Mouse (Mus musculus) retina, postnatal 1 day (tissue): ENCODE measurements around the gene Pigu.

Experiments used
- DNase-seq: peaks from one replicate; pipeline ENCODE4 v3.0.0-alpha.2; 2012

Gene Pigu

DNA sequence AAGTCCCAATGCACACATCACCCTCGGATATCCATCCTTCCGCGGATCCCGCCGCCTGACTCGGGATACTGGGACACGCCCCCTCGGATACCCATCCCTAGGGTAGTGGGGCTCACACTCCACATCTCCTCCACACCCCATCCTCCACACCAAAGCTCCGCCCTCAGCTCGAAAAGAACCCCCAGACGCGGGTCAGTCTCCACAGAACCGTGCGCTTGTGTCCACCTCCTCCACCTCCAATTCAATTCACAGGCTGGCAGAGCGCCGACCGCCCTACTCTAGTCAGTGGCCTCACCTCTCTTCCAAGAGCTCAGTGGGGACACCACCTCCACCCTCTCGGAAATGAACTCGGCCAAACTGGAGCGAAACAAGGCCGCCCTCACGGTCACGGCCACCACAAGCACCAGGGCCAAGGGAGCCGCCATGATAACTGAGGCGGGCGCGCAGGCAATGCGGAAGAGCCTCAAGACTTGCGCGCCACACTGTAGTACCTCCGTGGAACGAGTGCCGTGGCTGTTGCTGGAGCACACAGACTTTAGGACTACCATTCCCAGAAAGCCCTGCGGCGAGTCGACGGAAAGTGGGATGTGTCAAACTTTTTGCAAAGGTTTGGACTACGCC, at the start of gene Pigu:
Pigu (minus strand) TSS at position 460 of the 621 bp plus-strand sequence.
- DNase-seq: peak; percentile 99

DNA sequence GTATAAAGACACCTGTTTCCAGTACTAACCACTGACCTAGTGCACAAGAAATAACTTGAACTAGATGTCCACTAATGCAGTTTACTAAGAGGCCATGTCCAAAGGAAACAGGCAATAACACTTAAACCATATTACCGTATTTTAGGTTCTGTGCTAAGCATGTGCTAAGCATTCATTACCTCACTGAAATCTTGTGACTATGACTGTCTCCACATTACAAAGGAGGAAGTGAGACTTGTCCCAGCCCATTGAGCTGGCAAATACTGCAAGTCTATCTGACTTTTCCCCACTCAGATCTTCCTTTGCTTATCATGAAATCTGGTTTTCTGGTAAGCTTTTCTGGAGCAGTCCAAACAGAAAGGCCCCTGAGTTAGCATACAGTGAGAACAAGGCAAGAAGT, 47.4 kb upstream of the Pigu start:
- no peak for DNase-seq

DNA sequence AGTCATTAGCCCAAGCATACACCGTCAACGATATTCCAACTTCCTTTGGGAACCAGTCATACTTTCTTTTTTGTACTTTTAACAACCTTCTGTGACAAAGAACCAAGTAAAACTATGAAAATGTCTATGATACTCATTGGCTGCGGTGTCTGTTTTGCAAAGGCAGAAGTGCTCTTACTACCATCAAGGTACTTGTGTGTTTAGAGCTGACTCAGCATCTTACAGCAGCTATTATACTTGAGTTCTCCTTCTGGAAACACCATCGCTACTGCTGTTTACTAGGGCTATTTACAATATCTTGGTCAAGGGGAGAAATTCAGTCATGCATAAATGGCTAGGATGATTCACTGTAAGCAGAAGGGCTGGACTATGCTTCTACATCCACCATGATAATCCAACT, 44.7 kb upstream of the Pigu start:
- DNase-seq: no peak

DNA sequence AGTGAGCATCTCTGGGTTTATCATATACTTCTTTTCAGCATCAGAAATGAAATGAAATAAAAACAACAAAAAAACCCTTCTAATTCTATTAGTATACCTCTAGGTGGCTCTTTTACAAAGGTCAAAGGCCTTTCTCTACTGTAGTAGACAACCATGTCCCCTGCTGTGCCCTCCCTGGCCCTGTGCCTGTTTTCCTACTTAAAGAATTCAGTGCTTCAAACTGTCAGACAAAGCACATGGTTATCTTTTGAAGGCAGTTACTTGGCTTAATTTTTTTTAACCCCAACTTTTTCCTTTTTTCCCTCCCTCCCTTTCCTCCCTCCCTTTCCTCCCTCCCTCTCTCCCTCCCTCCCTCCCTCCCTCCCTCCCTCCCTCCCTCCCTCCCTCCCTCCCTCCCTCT, 43.0 kb upstream of the Pigu start:
- no peak for DNase-seq

DNA sequence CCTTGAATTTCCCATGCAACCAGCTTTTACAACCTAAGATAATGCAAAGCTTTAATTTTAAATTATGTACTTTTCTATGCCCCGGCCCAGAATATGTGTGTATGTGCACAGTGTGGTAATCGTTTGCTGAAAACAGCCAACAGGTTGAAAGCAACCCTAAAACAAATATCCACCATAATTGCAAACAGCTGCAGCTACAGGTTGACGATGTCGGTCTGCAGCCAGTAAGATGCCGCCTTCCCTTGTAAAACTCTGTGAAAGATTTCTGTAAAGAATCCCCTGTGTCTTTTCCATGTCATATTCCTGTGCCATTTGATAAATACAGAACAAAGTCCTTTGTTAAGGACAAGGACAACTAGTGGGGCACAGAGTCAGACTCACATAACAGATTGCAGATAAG, 37.4 kb upstream of the Pigu start:
- no peak for DNase-seq

DNA sequence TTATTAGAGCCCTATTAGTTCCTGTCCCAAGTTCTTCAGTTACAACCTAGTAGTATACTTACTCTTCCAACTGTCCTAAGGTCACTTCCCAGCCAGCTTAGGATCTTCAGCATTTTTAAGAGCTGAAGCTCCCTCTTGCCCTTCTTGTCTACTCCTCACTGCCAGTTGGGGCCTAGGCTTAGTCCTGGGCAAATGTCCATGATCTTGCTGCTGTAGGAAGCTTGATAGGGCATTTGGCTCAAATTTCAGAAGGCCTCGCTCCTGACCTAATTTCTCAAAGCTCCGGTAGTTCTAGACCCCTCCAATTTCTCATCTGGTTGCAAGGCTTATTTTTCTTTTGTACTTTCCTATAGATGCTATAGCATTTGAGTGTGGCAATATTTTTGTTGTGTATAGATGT, 31.3 kb upstream of the Pigu start:
- DNase-seq: no peak

DNA sequence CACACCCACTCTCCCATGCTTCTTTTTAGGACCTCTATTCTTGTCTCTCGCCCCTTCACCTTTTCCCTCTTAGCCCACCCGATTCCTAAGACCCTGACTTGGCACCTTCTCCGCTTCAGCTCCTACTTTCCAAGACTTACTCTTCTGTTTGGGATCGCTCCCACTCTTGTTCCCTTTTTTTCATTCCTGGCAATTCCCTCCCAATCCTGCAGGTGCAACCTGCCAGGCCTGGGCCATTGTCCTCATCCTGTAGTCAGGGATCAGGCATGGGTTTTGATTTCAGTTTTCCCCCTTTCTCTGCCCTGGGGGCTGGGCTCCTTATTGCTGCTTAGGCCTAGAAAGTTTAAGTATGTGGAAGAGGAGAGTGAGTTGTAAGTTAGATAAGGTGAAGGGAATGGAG, 29.8 kb upstream of the Pigu start:
- DNase-seq: no peak

DNA sequence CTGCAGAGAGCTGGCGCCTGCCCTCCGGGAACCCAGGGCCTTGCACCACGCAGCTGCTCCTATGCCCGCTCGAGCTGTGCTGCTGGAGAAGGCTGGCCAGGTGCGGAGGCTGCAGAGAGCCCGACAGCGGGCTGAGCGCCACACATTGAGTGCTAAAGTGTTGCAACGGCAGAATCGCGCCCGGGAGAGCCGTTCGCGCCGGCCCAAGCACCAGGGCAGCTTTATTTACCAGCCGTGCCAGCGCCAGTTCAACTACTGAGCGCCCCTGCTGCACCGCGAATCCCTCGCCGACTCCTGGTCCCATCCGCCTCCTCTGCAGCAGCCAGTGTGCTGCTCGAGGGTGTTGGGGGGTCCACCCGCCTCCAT, 29.3 kb upstream of the Pigu start:
- no peak for DNase-seq

DNA sequence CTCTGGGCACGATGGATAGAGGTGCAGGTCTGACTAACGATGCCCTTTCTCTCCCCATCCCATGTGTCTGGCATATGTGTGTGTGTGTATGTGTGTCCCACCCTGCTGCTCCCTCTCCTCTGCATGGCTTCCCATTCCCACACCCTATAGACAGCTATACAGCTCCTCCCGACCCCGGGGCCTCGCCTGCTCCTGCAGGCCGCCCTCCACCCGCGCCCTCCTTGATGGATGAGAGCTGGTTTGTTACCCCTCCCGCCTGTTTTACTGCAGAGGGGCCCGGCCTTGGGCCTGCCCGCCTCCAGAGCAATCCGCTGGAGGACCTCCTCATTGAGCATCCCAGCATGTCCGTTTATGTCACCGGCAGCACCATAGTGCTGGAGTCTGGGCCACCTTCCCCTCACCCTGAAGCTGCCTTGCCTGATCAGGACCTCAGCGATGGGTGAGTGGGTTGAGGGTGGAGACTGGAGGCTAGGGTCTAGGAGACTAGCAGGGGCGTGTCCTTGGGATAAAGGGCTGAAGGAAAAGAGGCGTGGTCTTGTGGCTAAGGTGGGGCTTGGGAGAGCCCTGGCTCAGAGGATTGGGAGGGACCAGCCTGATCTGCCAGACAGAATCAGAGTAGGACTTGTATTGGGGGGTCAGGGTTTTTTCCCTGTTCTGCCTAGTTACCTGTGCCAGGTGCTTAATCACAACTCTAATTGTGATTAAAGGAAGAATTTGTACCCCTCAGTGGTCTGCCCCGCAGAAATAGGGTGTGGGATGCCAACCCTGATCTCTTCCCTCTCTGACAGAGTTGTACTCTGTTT, 28.7 kb upstream of the Pigu start:
- peak; percentile 63 for DNase-seq

DNA sequence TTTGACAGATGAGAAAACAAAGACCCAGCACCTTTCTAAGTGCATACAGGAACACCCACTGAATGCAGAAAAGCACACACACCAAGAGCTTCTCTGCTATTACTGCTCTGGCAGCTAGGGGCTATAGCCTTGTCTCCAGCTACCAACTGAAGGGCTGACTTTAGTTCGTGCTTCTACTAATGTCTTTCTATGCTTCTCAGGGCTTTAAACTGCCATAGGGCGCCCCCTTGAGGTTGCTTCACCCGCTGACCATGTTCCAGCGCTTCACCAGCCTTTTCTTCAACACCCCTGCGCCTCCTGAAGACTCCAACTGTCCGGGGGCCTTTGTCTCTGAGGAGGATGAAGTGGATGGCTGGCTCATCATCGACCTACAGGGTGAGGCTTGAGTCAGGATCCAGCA, 27.9 kb upstream of the Pigu start:
- peak; percentile 86 for DNase-seq

DNA sequence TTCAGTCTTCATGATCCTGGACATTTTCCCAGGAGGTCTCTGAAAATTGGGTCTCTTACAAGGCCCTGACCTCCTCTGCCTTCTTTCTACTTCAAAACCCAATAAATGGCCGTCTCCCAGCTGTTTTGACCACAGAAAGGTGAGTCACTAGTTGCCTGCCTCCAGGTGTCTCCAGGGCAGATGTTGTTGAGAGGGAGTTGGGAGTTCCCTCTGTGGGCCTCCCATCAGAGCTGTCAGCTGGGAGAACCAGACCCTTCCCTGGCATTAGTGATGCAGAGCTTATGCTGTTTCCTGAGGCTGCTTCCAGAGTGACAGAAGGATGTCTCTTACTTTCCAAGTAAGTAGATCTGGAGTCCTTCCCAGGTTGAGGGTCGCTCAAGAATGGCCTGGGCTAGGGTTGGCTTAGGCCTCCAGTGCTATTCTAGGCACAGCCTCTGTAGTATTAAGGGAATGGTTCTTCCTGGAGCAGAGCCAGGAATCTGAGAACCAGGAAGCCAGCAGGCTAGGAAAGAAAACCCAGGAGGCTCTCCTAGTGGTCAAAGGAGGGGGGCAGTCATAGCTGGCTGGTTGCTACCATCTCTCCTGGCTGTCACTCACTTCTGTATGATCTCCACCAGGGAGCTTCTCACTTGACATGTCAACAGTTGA, 25.7 kb upstream of the Pigu start:
- peak; percentile 28 for DNase-seq

DNA sequence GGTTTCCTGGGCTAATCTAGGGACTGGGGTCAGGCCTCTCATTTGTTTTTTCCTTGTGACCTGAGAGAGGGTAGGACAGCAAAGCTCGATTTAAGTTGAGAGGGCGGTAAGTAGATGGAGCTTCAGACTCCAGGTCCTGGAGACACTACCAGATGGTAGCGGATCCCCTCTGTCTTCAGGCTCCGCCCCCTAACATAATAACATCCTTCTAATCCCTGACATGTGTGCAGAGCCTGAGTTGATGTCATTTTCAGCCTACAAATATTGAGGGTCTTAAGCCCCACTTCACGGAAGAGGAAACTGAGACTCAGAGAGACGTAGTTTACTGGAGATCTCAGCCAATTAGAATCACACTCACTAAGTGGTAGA, 25.1 kb upstream of the Pigu start:
- DNase-seq: no peak

DNA sequence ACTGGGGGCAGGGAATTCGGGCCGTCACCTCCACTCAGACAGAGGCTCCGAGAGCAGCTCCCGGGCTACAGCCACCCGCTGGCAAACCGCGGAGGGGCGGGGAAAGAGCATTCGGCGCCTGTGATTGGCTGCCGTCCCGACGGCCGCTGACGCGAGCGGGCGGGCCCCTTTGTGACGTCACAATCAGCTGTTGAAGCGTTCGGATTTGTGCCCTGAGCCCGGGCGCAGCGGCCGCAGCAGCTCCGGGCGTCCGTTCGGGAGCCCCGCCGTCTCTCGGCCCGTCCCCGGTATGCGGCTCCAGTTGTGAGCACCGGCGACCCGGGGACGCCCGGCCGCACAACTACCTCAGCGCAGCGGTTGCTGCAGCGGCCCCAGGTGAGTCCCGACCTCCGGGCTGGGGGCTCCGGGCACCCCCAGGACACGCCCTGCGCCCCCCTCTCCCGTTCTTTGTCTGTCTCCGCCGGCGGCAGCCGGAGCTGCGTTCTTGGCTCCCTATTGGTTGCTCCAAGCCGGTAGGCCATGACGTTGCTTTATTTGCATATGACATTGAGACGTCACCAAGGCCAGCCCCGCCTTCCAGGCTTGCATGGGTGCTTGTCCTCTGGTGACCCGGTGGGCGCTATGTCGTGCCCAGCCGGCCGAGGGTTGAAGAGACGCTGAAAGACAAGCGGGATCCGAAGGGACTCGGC, 24.6 kb upstream of the Pigu start:
- DNase-seq: peak; percentile 98

DNA sequence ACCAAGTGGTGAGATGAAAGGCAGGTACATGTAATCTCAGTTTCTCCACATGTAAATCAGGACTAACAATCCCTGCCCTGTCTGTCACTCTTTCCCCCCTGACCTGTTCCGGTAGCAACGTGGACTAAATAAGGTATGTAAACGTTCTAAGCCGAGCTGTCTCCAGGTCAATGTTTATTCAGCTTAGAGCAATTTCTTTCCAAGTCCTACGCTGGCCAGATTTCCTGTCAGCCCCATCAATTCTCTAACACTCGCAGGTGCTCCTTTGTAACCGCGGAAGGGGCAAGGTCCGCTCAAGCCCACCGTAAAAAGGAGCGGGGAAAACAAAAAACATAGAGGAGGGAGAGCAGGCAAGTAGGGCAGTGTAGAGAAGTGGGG, 23.8 kb upstream of the Pigu start:
- DNase-seq: no peak

DNA sequence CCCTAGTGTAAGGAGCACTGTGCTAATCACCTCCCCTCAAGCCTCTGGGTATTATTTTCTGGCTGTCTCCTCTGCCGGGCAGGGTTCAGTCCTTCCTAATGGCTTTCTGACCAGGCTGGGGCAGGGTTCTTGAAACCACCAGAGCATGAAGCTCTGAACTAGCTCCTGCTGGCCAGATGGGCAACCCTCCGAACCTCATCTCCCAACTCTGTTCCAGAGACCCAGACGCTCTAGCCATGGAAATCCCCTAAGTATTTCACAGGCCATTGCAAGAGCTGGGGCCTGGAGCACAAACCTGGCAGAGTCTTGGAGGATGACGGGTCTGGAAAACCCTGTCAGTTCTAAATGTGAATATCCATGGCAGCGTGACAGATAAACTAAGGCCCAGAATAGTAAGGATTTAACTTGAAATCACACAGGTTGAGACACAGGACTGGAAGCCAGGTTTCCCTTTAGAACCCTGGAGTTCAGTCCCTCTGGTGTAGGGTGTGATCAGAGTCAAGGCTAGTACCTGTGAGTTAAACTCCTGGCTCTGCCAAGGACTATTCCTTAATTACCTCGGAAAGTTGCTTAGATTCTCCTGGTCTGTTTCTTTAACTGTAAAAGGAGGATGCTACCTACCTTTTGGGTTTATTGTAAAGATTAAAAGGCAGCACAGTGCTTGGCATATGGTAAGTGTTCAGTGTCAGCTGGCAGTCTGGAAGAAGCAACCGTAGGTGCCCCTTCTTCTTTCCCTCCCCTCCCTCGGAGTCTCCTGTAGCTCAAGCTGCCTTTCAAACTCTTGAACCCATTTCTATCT, 23.2 kb upstream of the Pigu start, which contains the start of gene Trp53inp2:
Trp53inp2 (plus strand) TSS at position 799 of the 799 bp plus-strand sequence.
- DNase-seq: no peak

DNA sequence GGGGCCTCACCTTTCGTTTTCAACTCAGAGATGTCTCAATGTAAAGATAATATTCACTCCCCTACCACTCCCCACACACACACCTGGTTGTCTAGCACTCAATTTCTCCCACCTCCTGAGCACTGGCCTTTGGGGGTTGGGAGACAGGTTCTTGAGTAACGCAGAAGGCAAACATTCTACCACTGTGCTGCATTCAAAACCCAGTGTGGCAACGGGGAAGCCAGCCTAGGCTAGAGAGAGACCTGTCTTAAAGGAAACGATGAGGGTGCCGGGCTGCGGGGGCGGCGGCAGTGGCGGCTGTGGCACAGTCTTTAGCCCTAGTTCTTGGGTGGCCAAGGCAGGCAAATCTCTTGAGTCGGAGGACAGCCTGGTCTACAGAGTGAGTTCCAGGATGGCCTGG, 19.0 kb upstream of the Pigu start:
- DNase-seq: no peak

DNA sequence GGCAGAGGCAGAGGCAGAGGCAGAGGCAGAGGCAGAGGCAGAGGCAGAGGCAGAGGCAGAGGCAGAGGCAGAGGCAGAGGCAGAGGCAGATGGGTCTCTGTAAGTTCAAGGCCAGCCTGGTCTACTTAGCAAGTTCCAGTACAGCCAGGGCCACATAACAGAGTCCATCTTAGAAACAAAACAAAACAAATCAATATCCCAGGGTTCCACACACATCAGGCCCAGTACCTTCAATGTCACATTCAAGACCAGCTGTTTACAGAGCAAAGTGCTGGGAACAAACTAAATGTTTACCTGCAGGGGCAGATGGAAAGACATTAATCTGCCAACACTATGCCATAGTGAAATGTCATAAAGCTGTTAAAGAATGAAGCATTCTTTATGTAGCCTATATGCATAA, 17.3 kb upstream of the Pigu start:
- DNase-seq: no peak

DNA sequence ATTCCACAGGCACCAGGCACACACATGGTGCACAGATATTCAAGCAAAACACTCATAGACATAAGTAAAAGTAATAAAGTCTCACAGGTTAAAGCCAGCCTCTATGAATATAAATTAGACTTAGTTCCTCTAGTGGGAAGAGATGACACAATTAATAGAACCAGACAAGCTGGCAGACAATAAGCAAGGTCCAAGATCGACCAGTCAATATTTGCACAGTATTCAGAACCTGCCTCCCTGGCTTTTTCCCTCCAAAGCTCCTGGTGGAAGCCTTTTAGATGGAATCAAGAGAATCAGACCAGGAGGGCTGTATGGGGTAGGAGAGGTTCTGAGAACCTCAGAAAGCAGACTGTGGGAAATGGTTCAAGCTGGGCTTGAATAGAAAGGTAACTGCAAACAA, 16.7 kb upstream of the Pigu start:
- no peak for DNase-seq

DNA sequence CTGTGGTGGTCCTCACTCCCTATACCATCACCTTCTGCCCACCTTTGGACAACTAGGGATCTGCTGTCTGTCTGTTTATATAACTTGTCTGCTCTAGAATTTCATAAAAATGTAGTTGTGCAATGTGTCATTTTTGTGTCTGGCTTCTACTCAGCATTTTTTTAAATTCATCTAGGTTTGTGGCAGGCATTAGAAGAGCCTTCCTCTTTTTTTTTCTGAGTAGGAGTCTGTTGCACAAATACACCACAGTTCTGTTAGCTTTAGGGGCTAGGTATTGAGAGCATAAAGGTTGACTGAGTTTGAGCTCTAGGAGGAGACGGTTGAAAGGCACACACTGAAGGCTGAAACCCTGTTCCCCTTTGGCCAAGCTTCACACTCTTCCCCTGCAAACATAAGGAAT, 16.1 kb upstream of the Pigu start:
- DNase-seq: no peak

DNA sequence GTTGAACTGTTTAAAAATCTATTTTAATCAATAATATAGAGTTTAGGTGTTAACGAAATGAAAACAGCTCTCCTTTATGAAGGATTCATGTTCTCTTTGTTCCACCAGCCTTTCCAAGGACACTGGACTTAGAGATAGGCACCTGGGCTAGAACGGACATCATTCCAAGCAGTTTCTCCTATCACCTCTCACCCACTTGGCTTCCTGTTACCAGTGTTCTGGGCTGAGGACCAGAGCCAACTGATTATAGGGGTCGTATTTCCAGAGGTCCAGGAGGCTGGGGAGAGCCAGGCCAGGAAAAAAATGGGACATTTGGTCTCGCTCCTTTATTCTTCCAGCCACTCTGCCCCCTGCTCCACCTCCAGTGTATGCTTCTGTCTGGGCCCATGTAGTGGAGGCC, 15.2 kb upstream of the Pigu start:
- no peak for DNase-seq

DNA sequence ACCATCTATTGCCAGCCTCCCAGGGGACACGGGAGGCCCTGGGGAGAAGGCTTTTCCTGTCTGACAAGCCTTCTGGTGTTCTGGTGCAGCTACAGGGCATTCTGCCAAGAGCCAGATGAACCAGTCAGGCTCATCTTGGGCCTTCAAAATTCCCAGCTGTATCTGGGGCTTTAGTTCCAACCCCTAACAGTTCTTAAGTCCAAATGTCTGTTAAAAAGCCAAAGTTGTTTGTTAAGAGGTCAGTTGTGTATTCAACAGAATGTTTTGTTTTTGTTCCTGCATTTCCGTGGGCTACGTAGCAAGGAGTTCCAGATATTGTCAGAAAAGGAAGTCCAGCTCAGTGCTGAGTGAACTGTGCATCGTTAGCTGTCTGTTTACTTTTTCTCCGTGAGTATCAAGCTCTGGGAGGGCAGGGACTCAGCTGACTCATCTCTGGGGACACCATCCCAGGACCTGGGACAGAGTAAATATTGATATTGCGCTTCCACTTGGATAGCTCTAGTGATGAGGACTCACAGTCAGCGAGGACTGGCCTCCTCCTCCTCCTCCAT, 12.2 kb upstream of the Pigu start:
- peak; percentile 34 for DNase-seq

DNA sequence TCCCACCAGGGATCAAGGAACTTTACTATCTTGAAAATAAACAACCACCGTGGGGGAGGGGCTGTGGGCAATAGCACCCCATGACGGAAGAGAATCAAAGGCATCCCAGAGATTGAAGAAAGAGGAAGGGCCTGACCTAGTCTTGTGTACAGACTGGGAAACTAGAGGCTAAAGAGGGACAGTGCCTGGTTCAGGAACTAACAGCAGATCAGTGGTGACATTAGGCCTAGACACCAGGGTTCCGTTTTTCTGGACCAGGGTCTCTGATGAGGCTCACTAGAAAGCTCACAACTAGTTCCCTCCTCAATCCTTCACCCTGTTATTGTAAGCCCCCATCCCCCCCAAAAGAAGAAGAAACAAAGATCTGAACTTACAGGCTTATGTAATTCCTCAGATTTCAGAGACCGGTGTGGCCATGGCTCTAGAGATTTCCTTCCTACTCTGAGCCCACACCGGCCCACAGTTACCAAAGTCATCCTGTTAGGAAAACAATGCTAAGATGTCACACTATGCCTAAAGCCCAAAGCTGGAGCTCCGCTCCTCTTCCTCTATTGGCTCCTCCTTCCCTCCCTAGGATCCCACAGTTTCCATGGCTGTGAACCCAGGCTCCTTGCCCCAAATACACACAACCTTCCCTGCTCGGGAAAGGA, 10.5 kb upstream of the Pigu start:
- DNase-seq: no peak
